Mouse (Mus musculus): ENCODE results near the gene Haus8. TPM values are rescaled to one million over a fixed set of nuclear protein-coding genes. Genes with fewer than 3 reads are reported as not detected.
"Not testable (repeated sequence)": the region's sequence is repeated elsewhere in the genome, so short reads cannot be mapped to it uniquely, and the experiment has no call there.

Gene Haus8
- polyA plus RNA-seq, 1 experiment from 2014 or later, result 52.3 TPM

- Histone ChIP-seq H3K9ac (no peak overlapping the region), H3K4me2 (replicated peaks) (no peak overlapping the region), H3K27me3 (replicated peaks) (no peaks in the 10 kb centered on the region), H3K27ac (no peak overlapping the region), H3K36me3 (peaks cover 15% of the 10 kb centered on the region), H3K4me1 (no peaks in the 10 kb centered on the region), H3K4me3 (no peak overlapping the region), H3K9me3 (no peaks in the 10 kb centered on the region)
- no peak for ATAC-seq (ENCODE audit: low FRiP score, low read depth)
- WGBS, result 88% methylated on average over 1 of the region's 1 CpGs
Measured at GRCm38 (mm10) chr8:71302788-71303187, 30.1 kb upstream of the Haus8 start.

GRCm38 (mm10) chr8:71299716-71300115, 27.0 kb upstream of the Haus8 start:
- 95% methylated on average over 3 of the region's 3 CpGs for WGBS
- ATAC-seq (ENCODE audit: low FRiP score, low read depth), result no peak
- peaks cover 32% of the 10 kb centered on the region for H3K36me3 ChIP-seq

GRCm38 (mm10) chr8:71297439-71297838, 24.7 kb upstream of the Haus8 start:
- Histone ChIP-seq H3K4me1 (no peaks in the 10 kb centered on the region), H3K4me3 (no peak overlapping the region), H3K27me3 (replicated peaks) (no peaks in the 10 kb centered on the region), H3K27ac (no peak overlapping the region), H3K9me3 (no peaks in the 10 kb centered on the region), H3K9ac (no peak overlapping the region), H3K4me2 (replicated peaks) (no peak overlapping the region), H3K36me3 (peaks cover 29% of the 10 kb centered on the region)
- 95% methylated on average over 1 of the region's 1 CpGs for WGBS
- ATAC-seq (ENCODE audit: low FRiP score, low read depth), result no peak

More at GRCm38 (mm10) chr8:71299716-71300115, 27.0 kb upstream of the Haus8 start:
- Histone ChIP-seq H3K4me3 (no peak overlapping the region), H3K27ac (no peak overlapping the region), H3K27me3 (replicated peaks) (no peaks in the 10 kb centered on the region), H3K4me1 (no peaks in the 10 kb centered on the region), H3K9ac (no peak overlapping the region), H3K4me2 (replicated peaks) (no peak overlapping the region), H3K9me3 (no peaks in the 10 kb centered on the region)

- H3K9me3 ChIP-seq, result no peaks in the 10 kb centered on the region
- H3K9ac ChIP-seq, result no peak overlapping the region
- H3K4me2 ChIP-seq (replicated peaks), result no peak overlapping the region
- no peaks in the 10 kb centered on the region for H3K4me1 ChIP-seq
- H3K36me3 ChIP-seq, result peaks cover 26% of the 10 kb centered on the region
- H3K27ac ChIP-seq, result no peak overlapping the region
- H3K27me3 ChIP-seq (replicated peaks), result no peaks in the 10 kb centered on the region
- no peak for ATAC-seq (ENCODE audit: low FRiP score, low read depth)
- WGBS, result 95% methylated on average over 2 of the region's 2 CpGs
- H3K4me3 ChIP-seq, result no peak overlapping the region
Measured at GRCm38 (mm10) chr8:71296784-71297183, 24.1 kb upstream of the Haus8 start.

GRCm38 (mm10) chr8:71296188-71296621, 23.5 kb upstream of the Haus8 start:
- H3K9ac ChIP-seq, result no peak overlapping the region
- H3K4me3 ChIP-seq, result no peak overlapping the region
- WGBS, result 96% methylated on average over 2 of the region's 2 CpGs
- H3K9me3 ChIP-seq, result no peaks in the 10 kb centered on the region
- ATAC-seq (ENCODE audit: low FRiP score, low read depth), result no peak
- no peaks in the 10 kb centered on the region for H3K4me1 ChIP-seq
- peaks cover 26% of the 10 kb centered on the region for H3K36me3 ChIP-seq
- H3K4me2 ChIP-seq (replicated peaks), result no peak overlapping the region
- H3K27me3 ChIP-seq (replicated peaks), result no peaks in the 10 kb centered on the region
- no peak overlapping the region for H3K27ac ChIP-seq

GRCm38 (mm10) chr8:71293930-71294329, 21.2 kb upstream of the Haus8 start:
- ATAC-seq (ENCODE audit: low FRiP score, low read depth); H3K9me3 ChIP-seq; H3K9ac ChIP-seq; H3K4me3 ChIP-seq; H3K4me2 ChIP-seq (replicated peaks); H3K4me1 ChIP-seq; H3K27ac ChIP-seq; H3K27me3 ChIP-seq (replicated peaks): not testable (repeated sequence)
- 95% methylated on average over 3 of the region's 3 CpGs for WGBS
- H3K36me3 ChIP-seq, result peaks cover 34% of the 10 kb centered on the region

GRCm38 (mm10) chr8:71291351-71291750, 18.6 kb upstream of the Haus8 start:
- Histone ChIP-seq H3K27me3 (replicated peaks) (no peaks in the 10 kb centered on the region), H3K36me3 (peaks cover 31% of the 10 kb centered on the region), H3K9ac (no peak overlapping the region), H3K4me2 (replicated peaks) (no peak overlapping the region), H3K4me3 (no peak overlapping the region), H3K9me3 (no peaks in the 10 kb centered on the region), H3K27ac (no peak overlapping the region), H3K4me1 (no peaks in the 10 kb centered on the region)
- ATAC-seq (ENCODE audit: low FRiP score, low read depth), result no peak
- 94% methylated on average over 6 of the region's 6 CpGs for WGBS

GRCm38 (mm10) chr8:71290911-71291310, 18.2 kb upstream of the Haus8 start:
- H3K4me3 ChIP-seq, result no peak overlapping the region
- H3K36me3 ChIP-seq, result peaks cover 29% of the 10 kb centered on the region
- no peak for ATAC-seq (ENCODE audit: low FRiP score, low read depth)

GRCm38 (mm10) chr8:71290211-71290610, 17.5 kb upstream of the Haus8 start:
- peaks cover 25% of the 10 kb centered on the region for H3K36me3 ChIP-seq
- ATAC-seq (ENCODE audit: low FRiP score, low read depth), result no peak
- WGBS, result 96% methylated on average over 21 of the region's 21 CpGs

More at GRCm38 (mm10) chr8:71290911-71291310, 18.2 kb upstream of the Haus8 start:
- Histone ChIP-seq H3K9me3 (no peaks in the 10 kb centered on the region), H3K27me3 (replicated peaks) (no peaks in the 10 kb centered on the region), H3K4me2 (replicated peaks) (no peak overlapping the region), H3K4me1 (no peaks in the 10 kb centered on the region), H3K9ac (no peak overlapping the region), H3K27ac (no peak overlapping the region)
- WGBS, result 96% methylated on average over 10 of the region's 10 CpGs

GRCm38 (mm10) chr8:71289098-71289497, 16.4 kb upstream of the Haus8 start:
- H3K27me3 ChIP-seq (replicated peaks), result no peaks in the 10 kb centered on the region
- 93% methylated on average over 7 of the region's 7 CpGs for WGBS
- H3K9me3 ChIP-seq, result no peaks in the 10 kb centered on the region
- H3K36me3 ChIP-seq, result peaks cover 20% of the 10 kb centered on the region
- H3K9ac ChIP-seq, result no peak overlapping the region
- no peak overlapping the region for H3K27ac ChIP-seq
- H3K4me3 ChIP-seq, result no peak overlapping the region
- peaks cover 3% of the 10 kb centered on the region; the same call in 1 of the 2 replicates for H3K4me1 ChIP-seq
- H3K4me2 ChIP-seq (replicated peaks), result no peak overlapping the region
- ATAC-seq (ENCODE audit: low FRiP score, low read depth), result no peak

More at GRCm38 (mm10) chr8:71290211-71290610, 17.5 kb upstream of the Haus8 start:
- no peaks in the 10 kb centered on the region for H3K27me3 ChIP-seq (replicated peaks)
- no peaks in the 10 kb centered on the region for H3K4me1 ChIP-seq
- H3K9me3 ChIP-seq, result no peaks in the 10 kb centered on the region
- no peak overlapping the region for H3K9ac ChIP-seq
- no peak overlapping the region for H3K27ac ChIP-seq
- no peak overlapping the region for H3K4me3 ChIP-seq
- H3K4me2 ChIP-seq (replicated peaks), result no peak overlapping the region

GRCm38 (mm10) chr8:71288441-71288949, 15.8 kb upstream of the Haus8 start:
- no peak overlapping the region for H3K4me3 ChIP-seq
- peaks cover 20% of the 10 kb centered on the region for H3K36me3 ChIP-seq
- H3K4me1 ChIP-seq, result peaks cover 3% of the 10 kb centered on the region; the same call in 1 of the 2 replicates
- no peak for ATAC-seq (ENCODE audit: low FRiP score, low read depth)
- no peak overlapping the region for H3K4me2 ChIP-seq (replicated peaks)
- no peaks in the 10 kb centered on the region for H3K9me3 ChIP-seq
- H3K27me3 ChIP-seq (replicated peaks), result no peaks in the 10 kb centered on the region
- 63% methylated on average over 3 of the region's 3 CpGs for WGBS
- no peak overlapping the region for H3K9ac ChIP-seq
- no peak overlapping the region for H3K27ac ChIP-seq

GRCm38 (mm10) chr8:71286223-71286622, 13.5 kb upstream of the Haus8 start:
- not testable (repeated sequence) for H3K27ac ChIP-seq; H3K4me2 ChIP-seq (replicated peaks); H3K27me3 ChIP-seq (replicated peaks); H3K9me3 ChIP-seq; H3K4me1 ChIP-seq; H3K4me3 ChIP-seq; H3K9ac ChIP-seq; ATAC-seq (ENCODE audit: low FRiP score, low read depth)
- 91% methylated on average over 2 of the region's 2 CpGs for WGBS
- H3K36me3 ChIP-seq, result peaks cover 16% of the 10 kb centered on the region

GRCm38 (mm10) chr8:71282621-71283020, 9.9 kb upstream of the Haus8 start:
- Histone ChIP-seq H3K4me3 (no peak overlapping the region), H3K27me3 (replicated peaks) (no peaks in the 10 kb centered on the region), H3K9me3 (no peaks in the 10 kb centered on the region), H3K4me1 (peaks cover 3% of the 10 kb centered on the region; the same call in 1 of the 2 replicates), H3K9ac (no peak overlapping the region), H3K4me2 (replicated peaks) (no peak overlapping the region), H3K36me3 (no peaks in the 10 kb centered on the region; the same call in 1 of the 2 replicates), H3K27ac (no peak overlapping the region)
- WGBS, result 81% methylated on average over 5 of the region's 5 CpGs
- no peak for ATAC-seq (ENCODE audit: low FRiP score, low read depth)
